Mouse (Mus musculus) small intestine, adult 2 months (tissue): ENCODE measurements around the gene Mecom. TPM values are rescaled to one million over a fixed set of nuclear protein-coding genes. Genes with fewer than 3 reads are reported as not detected.

ENCODE experiments used
- H3K27ac ChIP-seq: fragments of 200-500 bp; 2 replicates; pipeline ENCODE4 v1.5.1; 2012; ENCODE audit warnings: low read depth, low read length, control low read depth, inconsistent platforms; ENCODE audit not compliant: insufficient read depth
- H3K27me3 ChIP-seq: fragments of 200-500 bp; 2 replicates; pipeline ENCODE4 v1.6.1; 2012; ENCODE audit warnings: mild to moderate bottlenecking, moderate library complexity, low read length, inconsistent platforms; ENCODE audit not compliant: control insufficient read depth, insufficient read depth
- H3K36me3 ChIP-seq: fragments of 200-500 bp; 2 replicates; pipeline ENCODE4 v1.6.1; 2012; ENCODE audit warnings: mild to moderate bottlenecking, low read length, control low read depth, inconsistent platforms; ENCODE audit not compliant: control insufficient read depth, insufficient read depth
- H3K4me1 ChIP-seq: fragments of 200-500 bp; 2 replicates; pipeline ENCODE4 v1.6.1; 2012; ENCODE audit warnings: low read length, inconsistent platforms, mixed read lengths; ENCODE audit not compliant: control insufficient read depth, insufficient read depth, insufficient read length
- H3K4me3 ChIP-seq: fragments of 200-500 bp; 2 replicates; pipeline ENCODE4 v1.5.1; 2012; ENCODE audit warnings: low read depth, mild to moderate bottlenecking, control low read depth, inconsistent platforms, low read length, moderate library complexity
- CTCF ChIP-seq: fragments of 200-500 bp; IDR thresholded peaks from 2 replicates; pipeline ENCODE4 v1.5.1; 2012; ENCODE audit warnings: low read depth, mild to moderate bottlenecking, control low read depth, inconsistent platforms, low read length, moderate library complexity, mixed read lengths; ENCODE audit not compliant: insufficient replicate concordance, insufficient read length; ENCODE audit errors: extremely low read depth
- POLR2A ChIP-seq: fragments of 200-500 bp; IDR thresholded peaks from 2 replicates; pipeline ENCODE4 v1.6.1; 2012; ENCODE audit warnings: low read depth, mild to moderate bottlenecking, control low read depth, inconsistent platforms, low read length, moderate library complexity
- WGBS: fragments of 180-500 bp; shearing (Covaris S2); methylation state at CpG from one replicate; pipeline ENCODE4 v1.1.7; 2018; 5-methylcytosine and 5-hydroxymethylcytosine counted together
- polyA plus RNA-seq: library from polyadenylated mRNA; depleted of rRNA; stranded (reverse); fragments of >200 nt; gene quantifications from 2 replicates; pipeline ENCODE4 v1.2.3, GENCODE M21; 2012

Gene Mecom
- polyA plus RNA-seq, 1 experiment: 2.8 TPM

GRCm38 (mm10) chr3:30513314-30513997 is 34.4 kb downstream of the Mecom start:
- no peaks in the 10 kb centered on the region for H3K36me3 ChIP-seq
- H3K27me3 ChIP-seq: peaks cover 81% of the 10 kb centered on the region
- H3K4me1 ChIP-seq: peaks cover 10% of the 10 kb centered on the region; the same call in 1 of the 2 replicates
- WGBS: 29% methylated on average over 16 of the region's 16 CpGs
- TF ChIP-seq POLR2A: no peak
- no peak for TF ChIP-seq CTCF
- no peak overlapping the region for H3K4me3 ChIP-seq
- H3K27ac ChIP-seq: no peak overlapping the region

GRCm38 (mm10) chr3:30512459-30513030 is 35.3 kb downstream of the Mecom start:
- 33% methylated on average over 12 of the region's 12 CpGs for WGBS
- H3K4me1 ChIP-seq: peaks cover 16% of the 10 kb centered on the region
- no peak for TF ChIP-seq CTCF
- TF ChIP-seq POLR2A: no peak
- H3K27ac ChIP-seq: no peak overlapping the region
- no peak overlapping the region for H3K4me3 ChIP-seq
- peaks cover 84% of the 10 kb centered on the region for H3K27me3 ChIP-seq
- H3K36me3 ChIP-seq: no peaks in the 10 kb centered on the region

- TF ChIP-seq CTCF: no peak
- TF ChIP-seq POLR2A: no peak
- Histone ChIP-seq H3K4me3 (no peak overlapping the region), H3K4me1 (peaks cover 17% of the 10 kb centered on the region), H3K36me3 (no peaks in the 10 kb centered on the region), H3K27me3 (peaks cover 87% of the 10 kb centered on the region), H3K27ac (no peak overlapping the region)
- WGBS: 40% methylated on average over 7 of the region's 7 CpGs
Observed at GRCm38 (mm10) chr3:30511796-30512195, 36.0 kb downstream of the Mecom start.

GRCm38 (mm10) chr3:30511062-30511640 is 36.7 kb downstream of the Mecom start:
- WGBS: 56% methylated on average over 4 of the region's 4 CpGs
- TF ChIP-seq CTCF (no peak), POLR2A (no peak)
- no peak overlapping the region for H3K27ac ChIP-seq

GRCm38 (mm10) chr3:30510646-30511045 is 37.2 kb downstream of the Mecom start:
- WGBS: 41% methylated on average over 8 of the region's 8 CpGs
- peaks cover 90% of the 10 kb centered on the region for H3K27me3 ChIP-seq

More at GRCm38 (mm10) chr3:30511062-30511640, 36.7 kb downstream of the Mecom start:
- Histone ChIP-seq H3K4me1 (peaks cover 17% of the 10 kb centered on the region), H3K27me3 (peaks cover 90% of the 10 kb centered on the region), H3K4me3 (no peak overlapping the region), H3K36me3 (no peaks in the 10 kb centered on the region)

GRCm38 (mm10) chr3:30510105-30510504 is 37.7 kb downstream of the Mecom start:
- Histone ChIP-seq H3K4me3 (no peak overlapping the region), H3K27me3 (peaks cover 87% of the 10 kb centered on the region), H3K27ac (no peak overlapping the region), H3K4me1 (peaks cover 17% of the 10 kb centered on the region), H3K36me3 (no peaks in the 10 kb centered on the region)
- 15% methylated on average over 16 of the region's 16 CpGs for WGBS
- TF ChIP-seq POLR2A (no peak), CTCF (no peak)

More at GRCm38 (mm10) chr3:30510646-30511045, 37.2 kb downstream of the Mecom start:
- no peak for TF ChIP-seq POLR2A
- no peak for TF ChIP-seq CTCF
- peaks cover 17% of the 10 kb centered on the region for H3K4me1 ChIP-seq
- H3K27ac ChIP-seq: no peak overlapping the region
- H3K4me3 ChIP-seq: no peak overlapping the region
- no peaks in the 10 kb centered on the region for H3K36me3 ChIP-seq
